Mouse (Mus musculus) kidney, adult 2 months (tissue): ENCODE measurements at regions not wholly inside any gene's neighbourhood (a gene's known extent, or its start where the extent isn't known, plus 50 kb on each side); places are given as distances from the start of the nearest gene placed in this dataset.

ENCODE experiments used
- CTCF ChIP-seq: fragments of 200-500 bp; conservative IDR thresholded peaks from 2 replicates; pipeline ENCODE4 v1.5.1; 2011; ENCODE audit warnings: low read depth, mild to moderate bottlenecking, control low read depth, low read length, moderate library complexity, mixed read lengths; ENCODE audit not compliant: insufficient read depth, insufficient read length
- POLR2A ChIP-seq: fragments of 200-500 bp; IDR thresholded peaks from one replicate; pipeline ENCODE4 v1.6.1; 2011; ENCODE audit warnings: low read depth, low read length, control low read depth

DNA sequence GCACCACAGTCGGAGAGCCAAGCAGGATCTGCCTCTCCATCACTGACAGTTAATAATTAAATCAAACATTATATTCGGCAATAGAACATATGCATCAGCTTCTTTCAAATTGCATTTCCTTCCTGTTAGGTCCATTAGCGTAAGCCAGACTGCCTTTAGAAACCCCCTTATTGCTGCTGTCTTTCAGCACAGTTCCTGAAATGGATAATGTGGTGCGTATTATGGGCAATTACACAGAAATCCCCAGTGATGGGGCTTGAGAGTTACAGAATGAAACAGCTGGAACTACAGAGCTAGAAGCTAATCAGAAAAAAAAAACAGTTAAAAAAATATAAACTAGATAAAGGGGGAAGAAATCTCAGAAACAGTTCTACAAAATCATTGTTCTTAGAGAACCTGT lies 126.7 kb upstream of the Snx7 start:
- TF ChIP-seq POLR2A = no peak
- no peak for TF ChIP-seq CTCF
